Mouse (Mus musculus) natural killer cell, adult 2 months (primary cell): Measurements from ENCODE around the gene Adi1.

ENCODE experiments used
- DNase-seq, 2 experiments: peaks; one replicate each; pipeline ENCODE4 v3.0.0; 2022; ENCODE audit warnings: low spot score in 2 of 2

Gene Adi1

DNA sequence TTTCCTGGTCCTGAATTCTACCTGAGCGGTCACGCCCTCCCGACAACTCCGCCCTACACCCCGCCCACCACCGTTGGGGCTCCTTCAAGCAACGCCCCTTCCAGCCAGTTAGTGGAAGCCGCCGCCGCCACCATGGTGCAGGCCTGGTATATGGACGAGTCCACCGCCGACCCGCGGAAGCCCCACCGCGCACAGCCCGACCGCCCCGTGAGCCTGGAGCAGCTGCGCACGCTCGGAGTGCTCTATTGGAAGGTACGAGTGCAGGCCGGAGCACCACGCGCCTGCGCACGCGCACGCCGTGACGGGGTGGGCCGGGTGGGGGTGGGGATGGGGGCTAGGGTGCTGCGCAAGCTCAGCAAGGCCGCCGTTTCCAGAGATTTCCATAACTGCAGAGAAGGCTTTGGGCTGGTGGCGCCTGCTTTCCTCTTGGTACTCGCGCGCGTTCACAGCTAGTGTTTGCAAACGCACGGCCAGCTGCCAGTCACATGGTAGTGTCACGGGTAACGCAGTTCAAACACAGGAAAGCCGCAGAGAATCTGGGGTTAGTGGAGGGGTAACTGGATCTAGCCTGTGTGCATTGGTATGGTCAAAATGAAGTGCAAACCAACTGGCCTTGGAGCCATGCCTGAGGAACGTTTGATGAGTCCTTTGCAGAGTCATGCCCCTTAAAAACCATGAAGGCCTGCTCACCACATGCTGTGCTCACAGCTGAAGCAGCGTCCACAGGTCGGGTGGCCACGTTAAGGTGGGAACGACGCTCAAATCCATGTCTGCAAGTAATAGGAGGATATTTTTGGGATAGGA lies at the start of gene Adi1:
Gene Adi1, plus strand, starts transcription at position 111 of the 804 bp plus-strand sequence.
- DNase-seq: peak; percentile 61 to 74

DNA sequence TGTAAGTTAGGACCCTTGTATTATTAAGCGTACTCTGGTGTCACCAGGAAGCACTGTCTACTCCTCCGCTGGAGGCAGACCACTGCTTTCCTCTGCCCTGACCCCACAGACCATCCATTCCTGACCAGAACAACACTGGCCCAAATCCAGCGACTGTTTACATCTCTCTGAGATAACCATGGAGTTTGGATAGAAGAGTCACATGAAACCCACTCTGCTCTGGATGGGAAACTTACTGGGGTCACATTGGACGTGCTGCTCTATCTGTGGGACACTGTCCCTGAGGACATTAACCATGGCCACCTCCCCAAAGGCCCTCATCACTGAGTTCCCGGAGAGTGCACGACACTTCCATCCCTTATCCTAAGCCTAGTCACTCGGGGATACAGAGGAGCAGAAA lies 49.6 kb upstream of the Adi1 start:
- no peak for DNase-seq

DNA sequence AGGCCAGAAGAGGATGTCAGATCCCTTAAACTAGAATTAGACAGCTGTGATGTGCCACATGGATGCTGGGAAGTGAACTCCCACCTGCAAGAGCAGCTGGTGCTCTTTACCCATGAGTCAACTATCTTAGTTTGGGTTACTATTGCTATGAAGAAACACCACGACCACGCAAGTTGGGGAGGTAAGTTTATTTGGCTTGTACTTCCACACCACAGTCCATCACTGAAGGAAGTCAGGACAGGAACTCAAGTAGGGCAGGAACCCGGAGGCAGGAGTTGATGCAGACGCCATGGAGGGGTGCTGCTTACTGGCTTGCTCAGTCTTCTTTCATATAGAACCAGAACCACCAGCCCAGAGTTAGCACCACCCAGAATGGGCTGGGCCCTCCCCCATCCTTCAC lies 47.9 kb upstream of the Adi1 start:
- DNase-seq: no peak

DNA sequence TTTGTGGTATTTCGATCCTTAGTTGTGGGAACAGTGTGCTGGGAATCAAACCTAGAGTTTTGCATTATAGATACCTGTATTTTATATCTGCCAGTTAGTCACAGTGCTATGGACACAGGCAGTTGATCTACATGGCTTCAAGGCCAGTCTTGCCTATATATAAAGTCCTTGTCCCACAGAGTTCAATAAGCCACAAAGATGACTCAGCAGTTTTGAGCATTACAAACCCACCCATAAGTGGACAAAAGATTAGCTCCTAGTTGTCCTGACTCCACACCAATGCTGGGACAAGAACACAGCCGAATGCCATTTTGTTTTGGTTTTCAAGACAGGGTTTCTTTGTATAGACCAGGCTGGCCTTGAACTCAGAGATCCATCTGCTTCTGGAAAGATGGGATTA lies 46.6 kb upstream of the Adi1 start:
- DNase-seq: no peak

DNA sequence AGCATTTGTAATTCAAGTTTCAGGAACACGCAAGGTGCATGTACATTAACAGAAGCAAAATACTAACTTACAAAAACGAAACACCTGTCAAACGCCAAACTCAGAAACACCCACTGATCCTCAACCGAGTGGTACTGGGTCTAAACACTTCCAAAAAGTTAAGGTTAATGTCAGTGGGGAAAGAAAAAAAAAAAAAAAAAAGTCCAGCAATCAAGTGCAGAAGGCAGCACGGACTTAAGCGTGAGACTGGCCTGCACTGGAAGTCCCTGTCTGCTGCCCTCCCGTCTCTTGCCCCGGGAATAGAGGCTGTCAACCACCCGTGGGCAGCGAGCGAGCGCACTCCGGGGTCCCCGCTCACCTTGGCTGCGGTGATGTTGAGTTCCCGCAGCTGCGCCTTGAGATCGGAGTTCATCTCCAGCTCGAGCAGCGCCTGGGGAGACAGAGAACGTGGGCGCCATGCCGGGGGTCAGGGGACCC lies 39.9 kb upstream of the Adi1 start:
- DNase-seq: no peak

DNA sequence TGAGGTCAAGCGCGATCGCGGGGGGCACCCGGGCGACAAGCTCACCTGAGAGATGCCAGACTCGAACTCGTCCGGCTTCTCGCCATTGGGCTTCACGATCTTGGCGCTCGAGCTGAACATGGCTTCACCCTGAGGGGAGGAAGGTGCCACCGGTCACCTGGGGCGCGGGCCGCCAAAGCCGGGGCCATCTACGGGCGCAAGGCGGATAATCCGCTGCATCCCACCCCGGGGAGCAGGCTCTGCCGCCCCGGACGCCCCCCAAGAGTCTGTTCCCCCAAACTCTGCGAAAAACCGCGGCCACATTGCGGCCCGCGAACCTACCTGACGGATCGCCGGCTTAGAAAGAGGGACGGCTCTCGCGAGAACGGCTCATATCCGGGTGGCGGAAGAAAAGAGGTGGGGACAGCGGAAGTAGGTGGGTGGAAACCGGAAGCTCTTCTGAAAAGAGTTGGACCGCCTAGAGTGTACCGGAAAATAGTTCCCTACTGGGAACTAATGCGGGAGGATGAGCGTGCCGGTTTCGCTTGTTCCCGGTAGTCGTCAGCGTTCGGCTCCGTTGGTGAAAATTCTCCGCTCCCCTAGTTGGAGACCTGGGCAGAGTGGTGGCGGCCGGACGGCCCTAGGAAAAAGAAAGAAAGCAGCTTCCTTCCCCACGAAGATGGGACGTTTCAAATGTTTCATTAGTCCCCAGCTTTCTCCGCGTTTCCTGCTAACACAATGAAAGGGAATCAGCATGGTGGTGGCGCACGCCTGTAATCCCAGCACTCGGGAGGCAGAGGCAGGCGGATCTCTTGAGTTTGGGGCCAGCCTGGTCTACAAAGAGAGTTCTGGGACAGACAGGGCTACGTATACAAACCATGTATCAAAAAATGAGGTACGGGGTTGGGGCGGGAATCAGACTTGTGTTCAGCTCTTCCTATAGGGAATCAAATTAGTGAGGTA lies 39.2 kb upstream of the Adi1 start, which contains the start of gene Rps7:
Gene Rps7, minus strand, starts transcription at position 419 of the 942 bp plus-strand sequence.
- DNase-seq: peak; percentile 92 to 94

DNA sequence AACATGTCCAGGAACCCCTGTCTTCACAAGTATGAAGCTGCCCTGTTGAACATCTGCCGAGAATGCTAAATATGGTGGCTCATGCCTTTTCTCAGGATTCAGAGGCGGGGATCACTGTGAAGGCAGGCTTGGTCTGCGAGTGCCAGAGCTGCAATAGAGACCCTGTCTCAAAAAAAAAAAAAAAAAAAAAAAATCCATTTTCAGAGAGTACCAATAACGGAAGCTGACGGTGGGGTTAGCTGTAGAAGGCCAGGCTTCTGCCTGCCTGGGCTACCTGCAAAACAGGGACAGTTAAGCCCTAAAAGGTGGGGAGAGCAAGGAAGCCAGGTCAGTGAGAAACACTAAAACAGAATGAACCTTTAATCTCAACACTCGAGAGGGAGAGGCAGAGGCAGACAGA lies 38.5 kb upstream of the Adi1 start:
- no peak for DNase-seq

DNA sequence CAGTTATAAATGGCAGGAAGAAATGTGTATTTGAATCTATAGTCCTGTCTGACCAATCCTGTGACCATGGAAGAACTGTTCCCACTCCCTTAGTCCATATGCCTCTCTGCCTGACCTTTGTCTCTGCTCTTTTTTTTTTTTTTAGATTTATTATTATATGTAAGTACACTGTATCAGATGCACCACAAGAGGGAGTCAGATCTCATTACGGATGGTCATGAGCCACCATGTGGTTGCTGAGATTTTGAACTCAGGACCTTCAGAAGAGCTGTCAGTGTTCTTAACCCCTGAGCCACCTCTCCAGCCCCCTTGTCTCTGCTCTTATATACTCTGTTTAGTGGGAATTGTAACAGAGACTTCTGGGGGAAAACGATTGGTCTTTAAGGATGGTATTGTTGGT lies 36.3 kb upstream of the Adi1 start:
- no peak for DNase-seq

DNA sequence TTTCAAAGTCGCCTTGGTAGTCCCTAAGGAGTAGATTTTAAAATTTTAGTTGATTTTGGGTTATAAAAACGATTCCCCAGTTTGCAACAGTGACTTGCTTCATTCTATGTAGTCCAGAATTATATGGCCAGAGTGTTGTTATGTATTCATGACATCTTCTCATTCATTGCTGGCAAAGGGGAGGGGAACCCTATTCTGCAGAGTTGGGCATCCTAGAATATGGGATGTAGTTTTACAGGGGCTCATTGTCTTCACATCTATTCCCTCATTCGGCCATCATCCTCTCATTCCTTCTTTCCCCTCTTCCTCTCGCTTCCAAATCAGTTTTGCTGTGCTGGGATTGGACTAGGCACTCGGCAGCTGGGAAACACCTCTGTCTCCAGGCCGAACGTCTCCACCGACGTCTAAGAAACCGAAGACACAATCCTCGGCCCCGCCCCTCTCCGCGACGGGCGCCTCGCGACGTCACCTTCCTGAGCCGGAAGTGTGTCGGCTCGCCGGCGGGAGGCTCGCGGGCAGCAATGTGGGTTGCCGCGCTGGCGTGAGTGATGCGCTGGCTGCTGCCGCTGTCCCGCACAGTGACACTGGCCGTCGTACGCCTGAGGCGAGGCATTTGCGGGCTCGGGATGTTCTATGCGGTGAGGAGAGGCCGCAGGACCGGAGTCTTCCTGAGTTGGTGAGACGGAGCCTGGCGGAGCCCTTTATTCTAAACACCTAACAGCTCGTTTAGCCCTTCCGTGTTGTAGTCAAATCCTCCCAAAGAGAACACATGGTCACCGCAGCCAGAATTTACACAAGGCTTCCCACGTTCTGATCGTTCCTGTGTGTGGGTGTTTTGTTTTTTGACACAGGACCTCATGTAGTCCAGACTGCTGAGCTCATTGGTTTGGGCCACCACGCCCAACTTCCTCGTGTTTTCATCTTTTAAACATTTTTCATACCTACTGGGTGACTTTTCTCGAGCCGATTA lies 25.6 kb upstream of the Adi1 start, which contains the start of gene Rnaseh1:
Gene Rnaseh1, plus strand, starts transcription at position 462 of the 970 bp plus-strand sequence.
- DNase-seq: peak; percentile 84 to 87

DNA sequence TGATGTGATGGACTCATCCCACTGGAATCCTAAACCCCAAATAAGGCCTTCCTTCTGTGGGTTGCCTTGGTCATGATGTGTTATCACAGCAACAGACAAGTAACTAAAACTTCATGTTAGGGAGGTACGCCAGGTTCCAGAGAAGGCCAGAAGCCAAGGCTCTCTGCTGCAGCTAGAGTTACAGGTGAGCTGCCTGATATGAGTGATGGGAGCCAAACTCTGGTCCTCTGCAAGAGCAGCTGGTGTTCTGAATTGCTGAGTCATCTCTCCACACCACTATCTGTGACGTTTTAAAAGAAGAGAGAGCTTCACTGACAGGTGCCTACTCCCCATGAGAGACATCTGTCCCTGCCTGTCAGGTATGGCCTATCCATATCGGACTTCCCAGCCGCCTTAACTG lies 12.4 kb upstream of the Adi1 start:
- DNase-seq: no peak

DNA sequence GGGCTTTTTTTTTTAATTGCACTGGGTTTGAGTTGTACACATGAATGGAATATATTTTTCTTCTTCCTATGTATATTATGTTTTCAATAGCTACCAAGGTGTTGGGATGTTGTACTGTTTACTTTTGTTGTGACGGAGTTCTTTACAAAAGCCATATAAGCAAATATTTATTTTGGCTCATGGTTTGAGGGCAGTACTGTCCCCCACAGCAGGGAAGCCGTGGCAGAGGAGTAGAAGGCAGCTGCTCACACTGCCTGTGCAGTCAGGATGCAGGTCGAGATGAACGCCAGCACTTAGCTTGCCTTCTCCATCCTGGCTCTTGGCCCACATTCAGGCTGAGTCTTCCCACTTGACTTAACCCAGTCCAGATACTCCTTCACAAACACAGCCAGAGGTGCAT lies 8.3 kb upstream of the Adi1 start:
- DNase-seq: no peak

DNA sequence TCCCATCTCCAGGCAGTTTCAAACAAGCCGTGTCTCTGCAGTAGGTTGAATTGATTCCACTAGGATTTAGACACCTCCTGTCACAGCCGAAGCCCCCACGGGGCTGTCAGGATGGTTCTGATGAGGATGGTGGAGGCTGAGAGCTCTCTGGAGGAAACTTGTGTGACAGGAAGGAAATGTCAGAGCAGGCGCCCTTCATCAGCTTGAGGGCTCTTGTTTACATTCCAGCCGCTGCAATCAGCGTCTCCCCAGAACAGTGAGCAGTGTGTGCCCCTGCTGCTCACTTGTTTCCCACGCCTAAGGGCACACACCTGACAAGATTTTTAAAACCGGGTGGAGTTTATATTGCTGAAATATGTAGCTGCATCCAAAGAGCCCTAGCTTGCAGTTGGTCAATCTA lies 7.7 kb upstream of the Adi1 start:
- no peak for DNase-seq

DNA sequence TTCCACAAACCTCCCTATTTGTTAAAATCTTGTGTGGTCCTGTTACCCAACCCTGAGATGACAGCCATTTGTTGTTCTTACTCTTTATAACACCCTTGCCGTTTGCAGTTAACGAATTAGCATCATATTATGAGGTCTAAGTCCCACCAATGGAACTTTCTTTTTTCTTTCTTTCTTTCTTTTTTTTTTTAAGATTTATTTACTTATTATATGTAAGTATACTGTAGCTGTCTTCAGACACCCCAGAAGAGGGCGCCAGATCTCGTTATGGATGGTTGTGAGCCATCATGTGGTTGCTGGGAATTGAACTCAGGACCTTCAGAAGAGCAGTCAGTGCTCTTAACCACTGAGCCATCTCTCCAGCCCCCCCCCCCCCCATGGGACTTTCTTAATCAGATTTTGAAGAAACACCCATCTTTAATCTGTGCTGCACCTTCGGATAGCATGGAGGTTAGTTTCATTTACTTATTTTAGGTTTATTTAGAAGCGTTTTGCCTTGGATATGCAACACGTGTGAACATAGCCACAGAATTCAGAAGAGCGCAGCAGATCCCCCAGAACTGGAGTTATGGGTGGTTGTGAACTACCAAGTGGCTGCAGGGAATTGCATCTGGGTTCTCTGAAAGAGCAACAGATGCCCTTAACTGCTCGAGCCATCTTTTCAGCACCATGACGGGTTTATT lies 852 bp upstream of the Adi1 start:
- no peak for DNase-seq

DNA sequence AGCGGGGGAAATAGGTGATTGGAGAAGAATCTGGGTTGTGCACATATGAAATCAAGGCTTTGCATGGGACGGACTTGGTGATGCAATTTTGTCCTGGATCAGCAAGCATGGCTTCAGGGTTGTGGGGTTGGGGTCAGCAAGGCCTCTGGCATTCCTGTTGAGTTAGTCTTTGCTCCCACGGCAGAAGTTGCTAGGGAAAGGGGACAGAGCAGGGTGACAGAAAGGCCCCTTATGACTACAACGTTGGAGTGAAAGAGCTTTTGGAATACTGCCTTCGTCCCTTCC lies 836 bp downstream of the Adi1 start:
- DNase-seq: no peak

DNA sequence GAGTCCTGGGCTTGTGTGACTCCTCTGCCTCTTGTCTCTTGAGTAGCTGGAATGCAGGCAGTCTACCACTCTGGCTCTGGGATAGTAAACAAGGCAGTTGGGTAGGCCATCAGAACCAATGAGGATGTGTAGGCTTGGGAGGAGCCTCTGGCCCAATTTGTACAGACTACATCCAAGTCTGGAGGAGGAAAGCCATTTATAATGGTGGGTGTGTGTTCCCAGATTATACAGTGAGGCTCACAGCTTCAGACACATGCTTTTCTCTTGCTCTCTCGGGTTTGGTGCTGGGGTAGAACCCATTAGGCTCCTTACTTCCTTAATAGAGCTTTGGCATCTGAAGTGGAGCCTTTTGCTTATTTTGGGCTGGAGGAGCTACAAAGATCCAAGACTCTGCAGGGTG lies 9.6 kb downstream of the Adi1 start:
- no peak for DNase-seq

DNA sequence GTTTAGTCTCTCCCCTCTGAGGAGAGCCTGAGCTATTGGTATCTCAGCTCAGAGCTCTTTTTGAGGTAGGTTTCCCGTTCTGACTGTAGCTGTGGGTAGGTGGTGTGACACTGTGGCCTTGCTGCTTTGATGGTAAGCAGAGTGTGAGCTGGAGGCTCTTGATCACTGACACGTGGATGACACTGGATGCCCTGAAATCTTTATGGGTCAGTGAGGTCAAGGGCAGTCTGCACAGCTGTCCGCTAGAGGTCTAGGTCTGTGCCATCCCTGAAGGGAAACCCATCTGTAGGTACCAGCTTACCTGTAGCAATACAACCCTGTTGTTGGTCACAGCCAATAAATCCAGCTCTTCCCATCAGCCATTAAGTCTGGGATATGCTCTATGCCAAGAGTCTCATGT lies 10.7 kb downstream of the Adi1 start:
- peak; percentile 13 to 40 for DNase-seq

DNA sequence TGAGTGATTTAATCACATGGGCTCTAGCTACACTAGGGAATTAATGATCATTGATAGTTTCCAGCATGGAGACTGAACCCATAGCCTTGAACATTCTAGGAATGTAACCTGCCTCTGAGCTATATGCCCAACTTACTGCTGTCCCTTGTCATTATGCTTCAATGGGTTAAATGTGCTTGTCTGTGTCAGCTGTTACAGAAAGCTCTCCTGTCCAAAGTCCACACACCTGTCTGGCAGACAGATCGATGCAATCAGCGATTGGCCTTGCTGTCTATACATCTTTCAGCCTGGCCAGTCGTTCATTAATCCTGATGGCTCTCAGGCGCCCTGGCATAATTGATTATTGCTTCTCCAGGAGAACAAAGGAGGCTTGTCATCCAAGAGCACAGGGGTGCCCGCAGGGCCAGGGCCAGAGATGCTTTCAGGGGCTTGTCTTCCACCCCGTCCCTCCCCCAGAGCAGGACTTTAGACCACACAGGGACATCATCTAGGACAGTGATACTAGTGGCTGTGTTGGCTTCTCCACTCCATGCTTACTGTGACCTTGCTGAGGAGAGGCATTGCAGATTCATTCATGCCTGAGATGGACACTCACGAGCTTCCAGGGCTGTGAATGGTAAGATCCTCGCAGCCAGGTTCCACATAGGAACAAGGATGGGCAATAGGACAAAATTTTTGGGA lies 11.3 kb downstream of the Adi1 start:
- DNase-seq: no peak

DNA sequence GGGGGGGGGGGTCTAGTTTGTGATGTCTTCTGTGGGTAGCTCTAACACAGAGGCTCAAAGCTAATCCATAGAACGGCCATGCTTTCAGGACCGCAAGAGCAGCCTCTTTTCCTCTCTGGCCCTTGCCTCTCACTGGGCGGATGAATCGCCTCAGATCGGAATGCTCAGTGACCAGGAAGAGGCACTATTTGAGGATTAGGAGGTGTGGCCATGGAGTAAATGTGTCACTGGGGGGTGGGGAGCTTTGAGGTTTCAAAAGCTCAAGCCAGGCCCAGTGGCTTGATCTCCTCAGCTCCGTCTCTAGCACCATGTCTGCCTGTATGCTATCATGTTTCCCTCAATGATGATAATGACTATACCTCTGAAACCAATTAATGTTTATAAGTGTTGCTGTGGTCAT lies 14.0 kb downstream of the Adi1 start:
- no peak for DNase-seq

DNA sequence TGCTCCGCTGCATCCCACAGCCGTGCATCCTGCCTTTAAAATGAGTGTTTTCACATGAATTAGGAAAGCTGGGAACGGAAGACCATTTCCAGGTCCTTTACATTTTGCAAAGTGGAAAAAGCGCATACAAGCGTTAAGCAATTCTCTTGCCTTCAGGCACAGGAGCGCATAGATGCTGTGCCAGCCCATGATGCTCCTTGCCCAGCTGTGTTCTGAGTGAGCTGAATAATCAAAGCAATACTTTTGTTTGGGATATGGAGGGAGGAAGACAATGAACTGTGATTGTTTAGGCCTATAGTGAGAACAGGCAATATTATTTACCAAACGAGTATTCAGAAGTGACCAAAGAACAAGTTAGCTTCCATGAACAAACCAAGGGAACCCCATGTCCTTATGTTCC lies 15.7 kb downstream of the Adi1 start:
- DNase-seq: no peak

DNA sequence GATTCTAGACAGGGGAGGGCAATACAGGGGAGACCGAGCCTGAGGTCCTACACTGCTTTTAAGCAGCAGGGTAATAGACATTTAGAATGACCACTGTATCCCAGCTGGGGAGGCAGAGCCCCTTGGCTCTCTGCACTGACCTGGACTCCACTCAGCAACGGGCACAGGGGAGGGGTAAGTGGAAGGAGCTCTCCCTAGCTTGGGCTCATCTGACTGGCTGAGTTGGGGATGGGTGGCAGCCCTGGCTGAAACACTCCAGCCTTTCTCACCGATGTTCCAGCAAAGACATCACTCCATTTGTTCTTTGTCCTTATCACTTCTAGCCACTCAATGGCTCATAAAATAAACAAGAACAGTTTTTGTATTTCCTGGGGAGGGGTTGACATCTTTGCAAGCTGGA lies 18.7 kb downstream of the Adi1 start:
- no peak for DNase-seq
